Mouse (Mus musculus) ES-E14 (cell line): Measurements from ENCODE around the gene Hpd. TPM values are rescaled to one million over a fixed set of nuclear protein-coding genes. Genes with fewer than 3 reads are reported as not detected.

Experiments used
- DNase-seq: peaks from one replicate; pipeline ENCODE4 v3.0.0-alpha.2; 2013; ENCODE audit warnings: low read depth, low spot score
- H3K27ac ChIP-seq: 2 replicates; pipeline ENCODE4 v1.5.1; 2012; ENCODE audit warnings: low read depth, mild to moderate bottlenecking, low read length, moderate library complexity, mixed read lengths; ENCODE audit not compliant: poor library complexity, insufficient read depth, severe bottlenecking
- H3K36me3 ChIP-seq: 2 replicates; pipeline ENCODE4 v1.6.1; 2012; ENCODE audit warnings: mild to moderate bottlenecking, low read length, moderate library complexity, mixed read lengths; ENCODE audit not compliant: control insufficient read depth, poor library complexity, insufficient read depth, severe bottlenecking
- H3K4me1 ChIP-seq, 2 experiments: fragments of 150-350 bp in 1 of 2; sonication (generic) in 1 of 2; 2 replicates each; pipeline ENCODE4 v1.6.1; 2012; ENCODE audit warnings: low read length in 2 of 2, mild to moderate bottlenecking in 1 of 2, mixed read lengths in 1 of 2; ENCODE audit not compliant: control insufficient read depth in 2 of 2, insufficient read depth in 2 of 2, poor library complexity in 1 of 2
- H3K4me3 ChIP-seq, 2 experiments: fragments of 150-350 bp in 1 of 2; sonication (generic) in 1 of 2; 2 replicates each; pipeline ENCODE4 v1.5.1; 2012; ENCODE audit warnings: low read length in 2 of 2, low read depth in 1 of 2, mild to moderate bottlenecking in 1 of 2, mixed read lengths in 1 of 2; ENCODE audit not compliant: insufficient read depth in 1 of 2, poor library complexity in 1 of 2, severe bottlenecking in 1 of 2
- H3K9ac ChIP-seq: 2 replicates; pipeline ENCODE4 v1.6.1; 2012; ENCODE audit warnings: low read depth, mild to moderate bottlenecking, low read length, mixed read lengths; ENCODE audit not compliant: poor library complexity, insufficient read depth, severe bottlenecking
- H3K9me3 ChIP-seq: fragments of 150-350 bp; sonication (generic); 2 replicates; pipeline ENCODE4 v1.6.1; 2012; ENCODE audit warnings: low read depth, mild to moderate bottlenecking, low read length; ENCODE audit not compliant: control insufficient read depth, insufficient read depth
- CHD2 ChIP-seq: IDR thresholded peaks from 2 replicates; pipeline ENCODE4 v1.6.1; 2014; ENCODE audit warnings: mild to moderate bottlenecking, low read depth, low read length, inconsistent platforms
- HCFC1 ChIP-seq: IDR thresholded peaks from 2 replicates; pipeline ENCODE4 v1.6.1; 2012; ENCODE audit warnings: low read length, inconsistent platforms, borderline replicate concordance; ENCODE audit not compliant: insufficient read depth
- MAFK ChIP-seq: IDR thresholded peaks from 2 replicates; pipeline ENCODE4 v1.6.1; 2014; ENCODE audit warnings: mild to moderate bottlenecking, low read depth, low read length, inconsistent platforms; ENCODE audit not compliant: insufficient read depth
- ZC3H11A ChIP-seq: IDR thresholded peaks from 2 replicates; pipeline ENCODE4 v1.6.1; 2012; ENCODE audit warnings: low read depth, mild to moderate bottlenecking, inconsistent platforms, low read length, borderline replicate concordance
- ZNF384 ChIP-seq: IDR thresholded peaks from 2 replicates; pipeline ENCODE4 v1.6.1; 2012; ENCODE audit warnings: low read depth, low read length, inconsistent platforms
- in situ Hi-C, 2 experiments: fragments of 600-800 bp; cut with MboI; formaldehyde crosslinking; loops; one replicate each; pipeline ENCODE4 v1.15.1; 2025; ENCODE audit warnings: low sequenced_read_pairs in 2 of 2, inconsistent platforms in 1 of 2; ENCODE audit not compliant: unreplicated experiment in 2 of 2
- total RNA-seq: library from RNA; depleted of rRNA; stranded (reverse); fragments of 300-350 nt; gene quantifications from 2 replicates; pipeline ENCODE4 v1.2.3, GENCODE M21; 2012; rRNA removed

The Hpd gene
- total RNA-seq, 1 experiment, result not detected

- H3K4me3 ChIP-seq, result no peak overlapping the region
- H3K27ac ChIP-seq, result no peak overlapping the region
- no peaks in the 10 kb centered on the region for H3K9me3 ChIP-seq
- in situ Hi-C loops, result no loop called here
- H3K36me3 ChIP-seq, result no peaks in the 10 kb centered on the region
- H3K4me1 ChIP-seq, result peaks cover 0 to 13% of the 10 kb centered on the region in 2 experiments; a peak in 2 of 4 replicates
- no peak for TF ChIP-seq CHD2
- TF ChIP-seq ZC3H11A, result no peak
- no peak for TF ChIP-seq MAFK
- no peak for TF ChIP-seq HCFC1
- TF ChIP-seq ZNF384, result no peak
- no peak for DNase-seq
- H3K9ac ChIP-seq, result no peak overlapping the region
Measured at GRCm38 (mm10) chr5:123127031-123127430, 55.5 kb downstream of the Hpd start.

GRCm38 (mm10) chr5:123125638-123126406, 56.7 kb downstream of the Hpd start:
- H3K4me3 ChIP-seq, result no peak overlapping the region
- in situ Hi-C loops, result no loop called here
- peaks cover 2 to 11% of the 10 kb centered on the region in 2 experiments; a peak in 3 of 4 replicates for H3K4me1 ChIP-seq
- H3K9ac ChIP-seq, result no peak overlapping the region
- no peaks in the 10 kb centered on the region for H3K9me3 ChIP-seq
- DNase-seq, result no peak
- TF ChIP-seq MAFK (no peak), CHD2 (no peak), HCFC1 (no peak)
- H3K27ac ChIP-seq, result no peak overlapping the region
- H3K36me3 ChIP-seq, result no peaks in the 10 kb centered on the region

- H3K9me3 ChIP-seq, result no peaks in the 10 kb centered on the region
- no peaks in the 10 kb centered on the region for H3K36me3 ChIP-seq
- H3K4me1 ChIP-seq, result peaks cover 4 to 18% of the 10 kb centered on the region in 2 experiments; a peak in 3 of 4 replicates
- in situ Hi-C loops, result no loop called here
- TF ChIP-seq CHD2 (no peak), ZC3H11A (no peak), HCFC1 (no peak), ZNF384 (no peak), MAFK (no peak)
- DNase-seq, result no peak
- H3K4me3 ChIP-seq, result no peak overlapping the region
- no peak overlapping the region for H3K27ac ChIP-seq
- no peak overlapping the region for H3K9ac ChIP-seq
Measured at GRCm38 (mm10) chr5:123125105-123125504, 57.4 kb downstream of the Hpd start.

GRCm38 (mm10) chr5:123122181-123122580, 60.3 kb downstream of the Hpd start:
- TF ChIP-seq ZC3H11A (peak; percentile 63; the same call in 1 of the 2 replicates), MAFK (no peak)
- peaks cover 6 to 21% of the 10 kb centered on the region in 2 experiments; a peak in 3 of 4 replicates for H3K4me1 ChIP-seq
- H3K9me3 ChIP-seq, result no peaks in the 10 kb centered on the region
- no peak overlapping the region for H3K9ac ChIP-seq
- no peaks in the 10 kb centered on the region for H3K36me3 ChIP-seq
- DNase-seq, result no peak
- no peak overlapping the region for H3K27ac ChIP-seq
- no peak overlapping the region for H3K4me3 ChIP-seq
- in situ Hi-C loops, result no loop called here

Other genes with a start within 250 kb of the Hpd start
- gene Kdm2b, start 192.9 kb downstream of the Hpd start, total RNA-seq, result 66.1 and 68.6 TPM in 2 replicates
- gene Orai1, start 167.7 kb downstream of the Hpd start, total RNA-seq, result 20.0 and 33.4 TPM in 2 replicates
- 0.62 and 0.63 TPM in 2 replicates for gene Morn3, start 135.7 kb downstream of the Hpd start, total RNA-seq
- gene Tmem120b, start 114.3 kb downstream of the Hpd start, total RNA-seq, result 21.9 and 29.4 TPM in 2 replicates
- gene Rhof, start 50.0 kb downstream of the Hpd start, total RNA-seq, result 2.3 and 2.5 TPM in 2 replicates
- gene Setd1b, start 40.5 kb downstream of the Hpd start, total RNA-seq, result 7.6 and 9.8 TPM in 2 replicates
- 22.9 and 27.0 TPM in 2 replicates for gene Psmd9, start 13.3 kb downstream of the Hpd start, total RNA-seq
- 0.36 and 0.42 TPM in 2 replicates for gene Wdr66, start 69.4 kb upstream of the Hpd start, total RNA-seq
- gene Bcl7a, start 161.1 kb upstream of the Hpd start, total RNA-seq, result 8.0 and 13.7 TPM in 2 replicates
- gene Mlxip, start 212.1 kb upstream of the Hpd start, total RNA-seq, result 8.0 and 8.2 TPM in 2 replicates